Mouse (Mus musculus) neutrophil, adult 83 days (primary cell): ENCODE measurements around the gene Naa20. TPM values are rescaled to one million over a fixed set of nuclear protein-coding genes. Genes with fewer than 3 reads are reported as not detected.

Source experiments
- total RNA-seq, 2 experiments: library from RNA; stranded (reverse); gene quantifications; one replicate each; pipeline ENCODE4 v1.2.4; 2023

Gene Naa20
- 10 to 100 TPM; 19.1 to 20.5 TPM for total RNA-seq

DNA sequence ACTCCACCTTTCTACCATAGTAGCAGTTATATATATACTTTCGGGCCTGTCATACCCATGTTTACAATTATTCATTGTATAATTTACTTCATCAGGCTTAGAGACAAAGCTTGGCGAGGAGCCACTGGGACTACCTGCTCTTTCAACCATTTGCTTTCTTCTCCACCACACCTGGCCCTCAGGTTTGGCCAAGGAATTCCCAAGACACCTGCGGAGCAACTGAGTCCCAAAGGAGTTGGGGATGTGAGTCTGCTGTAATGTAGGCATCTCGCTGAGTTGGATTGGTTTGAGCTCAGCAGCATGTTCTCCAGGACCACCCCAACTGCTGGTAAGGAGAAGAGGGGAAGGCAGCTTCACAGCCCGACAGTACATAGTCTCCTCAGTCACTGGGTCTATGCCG lies at the start of gene Naa20:
Gene Naa20 (plus strand): TSS at position 239 of the 400 bp plus-strand sequence.

GRCm38 (mm10) chr2:145934339-145935231 lies 32.7 kb downstream of the Naa20 start, which contains the start of the genes Cfap61 and Crnkl1:
Gene Cfap61 (plus strand): TSS chr2:145934784.
Gene Crnkl1 (minus strand): TSS chr2:145935014.

Other genes starting within 250 kb of the Naa20 start
- 10 to 100 TPM; 67.1 to 91.1 TPM for gene Rin2, start 226.9 kb upstream of the Naa20 start, total RNA-seq
- gene Cfap61, start 32.7 kb downstream of the Naa20 start, total RNA-seq = not detected
- gene Crnkl1, start 32.9 kb downstream of the Naa20 start, total RNA-seq = 10 to 100 TPM; 43.6 to 43.8 TPM